Mouse (Mus musculus) retina, embryonic 14.5 days (tissue): ENCODE measurements around the gene Ap1g2.

Experiments
- DNase-seq: peaks from one replicate; pipeline ENCODE4 v3.0.0-alpha.2; 2015; ENCODE audit warnings: low spot score

Ap1g2 gene

GRCm38 (mm10) chr14:55086009-55086514, 20.3 kb downstream of the Ap1g2 start:
- DNase-seq: no peak

GRCm38 (mm10) chr14:55085324-55086008, 20.9 kb downstream of the Ap1g2 start:
- DNase-seq: peak; percentile 77

- no peak for DNase-seq
Measured at GRCm38 (mm10) chr14:55083481-55083880, 22.9 kb downstream of the Ap1g2 start.

GRCm38 (mm10) chr14:55081105-55081504, 25.3 kb downstream of the Ap1g2 start:
- no peak for DNase-seq

DNA sequence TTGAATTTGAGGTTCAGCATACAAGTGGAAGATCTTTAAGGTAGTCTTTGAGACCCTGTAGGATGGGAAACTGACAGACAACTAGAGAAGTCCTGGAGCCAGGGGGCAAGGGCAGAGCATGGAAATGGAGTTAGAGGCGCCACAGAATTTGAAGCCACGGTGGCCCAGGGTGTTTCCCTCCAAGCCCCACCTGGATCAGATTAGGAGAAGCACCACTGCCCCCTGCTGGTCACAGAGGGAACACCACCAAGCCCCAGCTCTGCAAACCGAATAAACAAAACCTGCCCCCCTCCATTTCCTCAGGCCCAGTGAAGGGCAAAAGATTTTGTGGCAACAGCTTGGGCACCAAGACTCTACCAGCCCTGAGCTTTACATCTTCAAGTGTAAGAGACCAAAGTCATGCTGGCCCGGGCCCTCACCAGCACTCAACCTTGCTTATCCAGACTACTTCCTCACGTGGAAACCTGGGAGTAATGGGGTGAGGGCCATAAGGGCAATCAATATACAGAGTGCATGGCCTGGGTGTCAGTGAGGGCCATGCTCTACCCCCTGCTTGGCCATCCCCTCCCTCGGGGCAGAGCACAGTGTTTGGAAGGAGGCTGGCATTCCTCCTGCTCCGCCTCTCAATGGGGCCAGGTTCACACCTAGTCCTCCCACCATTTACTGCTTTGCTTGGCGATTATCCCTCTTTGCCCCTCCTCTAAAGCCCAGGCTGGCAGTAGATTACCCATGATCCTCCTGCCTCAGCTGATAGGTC, 27.0 kb downstream of the Ap1g2 start:
- DNase-seq: peak; percentile 81

GRCm38 (mm10) chr14:55078366-55078989, 27.9 kb downstream of the Ap1g2 start:
- DNase-seq: peak; percentile 27

DNA sequence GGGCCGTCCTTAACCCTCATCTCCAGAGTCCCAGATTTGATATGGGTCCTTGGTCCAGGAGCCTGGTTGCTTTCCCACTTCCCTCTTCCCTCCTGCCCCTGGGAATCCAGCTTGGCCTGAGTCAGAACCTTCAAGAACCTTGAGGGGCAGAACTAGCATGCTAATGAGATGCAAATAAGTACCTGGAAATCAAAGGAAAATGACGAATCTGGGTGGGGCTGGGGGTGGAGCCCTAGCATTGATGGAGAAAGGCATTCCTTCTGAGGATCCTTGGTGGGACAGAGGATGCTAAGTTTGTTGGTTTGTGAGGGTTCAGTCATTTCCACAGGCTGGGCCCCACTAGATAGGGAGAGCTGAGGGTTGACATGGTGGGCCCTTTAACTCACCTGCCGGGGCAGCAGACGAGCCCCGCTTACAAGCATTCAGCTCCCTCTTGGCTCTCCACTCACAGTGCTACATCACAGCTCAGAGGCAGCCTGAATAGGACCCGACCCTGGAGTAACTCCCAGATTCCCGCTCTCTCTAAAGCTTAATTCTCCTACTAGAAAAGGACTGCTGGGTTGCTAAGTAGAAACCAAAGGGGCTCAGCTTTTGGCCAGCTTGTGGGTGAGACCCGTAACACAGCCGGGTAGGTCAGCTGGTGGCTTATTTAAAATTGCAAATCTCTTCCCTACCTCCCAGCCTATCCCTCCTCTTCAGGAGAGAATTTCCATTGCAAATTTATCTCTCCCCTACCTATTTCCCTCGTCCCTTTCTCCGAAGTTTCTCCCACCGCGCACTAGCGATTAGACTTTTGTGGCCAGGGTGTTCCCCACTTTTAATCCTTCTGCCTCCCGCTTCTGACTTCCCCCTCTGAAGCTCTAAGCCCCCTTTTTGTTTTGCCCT, 28.7 kb downstream of the Ap1g2 start:
- no peak for DNase-seq

GRCm38 (mm10) chr14:55076956-55077355, 29.4 kb downstream of the Ap1g2 start:
- DNase-seq: no peak

GRCm38 (mm10) chr14:55076224-55076623, 30.2 kb downstream of the Ap1g2 start:
- DNase-seq: no peak

- DNase-seq: no peak
Measured at GRCm38 (mm10) chr14:55074416-55074815, 32.0 kb downstream of the Ap1g2 start.

DNA sequence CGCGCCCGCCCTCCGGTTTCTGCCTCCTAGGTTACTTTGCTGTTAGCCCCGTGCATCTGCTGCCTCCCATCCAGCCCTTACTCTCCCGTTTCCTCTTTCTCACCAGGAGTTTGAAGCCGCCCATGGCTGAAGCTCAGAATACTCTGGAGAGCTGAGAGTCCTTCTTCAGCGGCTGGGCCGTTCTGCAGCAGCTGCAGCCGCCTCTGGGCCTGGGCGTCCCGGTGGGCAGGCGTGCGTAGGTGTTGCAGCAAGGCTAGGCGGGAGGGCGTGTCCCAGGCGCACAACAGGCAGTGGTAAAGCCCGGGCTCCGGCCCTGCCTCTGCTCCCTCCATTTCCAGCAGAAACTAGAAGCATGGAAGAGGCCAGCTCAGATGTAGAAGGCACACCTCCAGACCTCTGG, 34.6 kb downstream of the Ap1g2 start:
- DNase-seq: no peak

DNA sequence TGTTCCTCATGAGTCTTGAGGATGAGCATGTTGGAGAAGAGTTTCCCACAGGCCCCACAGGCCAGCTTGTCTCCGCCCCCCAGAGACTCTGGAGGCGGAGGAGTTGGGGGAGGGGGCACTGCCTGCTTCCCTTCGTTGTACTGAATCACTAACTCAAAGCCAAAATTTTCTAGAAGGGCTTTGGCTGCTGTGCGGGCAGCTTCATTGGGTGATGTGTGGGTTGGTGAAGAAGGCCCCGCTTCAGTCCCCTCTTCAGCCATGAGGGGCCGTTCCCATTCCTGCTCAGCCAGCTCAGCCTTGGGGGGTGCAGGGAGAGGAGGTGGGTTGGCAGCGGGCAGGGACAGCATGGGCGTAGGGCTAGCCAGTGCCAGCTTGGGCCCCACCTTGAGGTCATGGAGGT, 40.4 kb downstream of the Ap1g2 start:
- no peak for DNase-seq

DNA sequence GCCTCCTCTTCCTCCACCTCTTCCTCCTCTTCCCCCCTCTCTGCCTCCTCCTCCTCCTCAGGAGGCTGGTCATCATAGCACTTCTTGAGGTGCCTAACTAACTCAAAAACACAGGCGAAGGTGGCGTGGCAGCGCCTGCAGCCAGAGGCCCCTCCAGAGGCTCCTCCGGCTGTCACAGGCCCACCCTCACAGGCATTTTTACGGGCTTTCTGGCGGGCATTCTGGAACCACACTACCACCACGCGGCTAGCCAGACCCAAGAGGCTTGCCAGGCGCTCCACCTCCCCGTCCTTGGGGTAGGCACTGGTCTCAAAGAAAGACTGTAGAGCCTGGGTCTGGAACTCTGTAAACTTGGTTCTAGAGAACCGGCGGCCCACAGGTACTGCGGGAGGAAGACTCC, 41.0 kb downstream of the Ap1g2 start:
- DNase-seq: no peak

- DNase-seq: no peak
Measured at GRCm38 (mm10) chr14:55064481-55065370, 41.7 kb downstream of the Ap1g2 start.

GRCm38 (mm10) chr14:55063581-55064381, 42.6 kb downstream of the Ap1g2 start:
- no peak for DNase-seq

DNA sequence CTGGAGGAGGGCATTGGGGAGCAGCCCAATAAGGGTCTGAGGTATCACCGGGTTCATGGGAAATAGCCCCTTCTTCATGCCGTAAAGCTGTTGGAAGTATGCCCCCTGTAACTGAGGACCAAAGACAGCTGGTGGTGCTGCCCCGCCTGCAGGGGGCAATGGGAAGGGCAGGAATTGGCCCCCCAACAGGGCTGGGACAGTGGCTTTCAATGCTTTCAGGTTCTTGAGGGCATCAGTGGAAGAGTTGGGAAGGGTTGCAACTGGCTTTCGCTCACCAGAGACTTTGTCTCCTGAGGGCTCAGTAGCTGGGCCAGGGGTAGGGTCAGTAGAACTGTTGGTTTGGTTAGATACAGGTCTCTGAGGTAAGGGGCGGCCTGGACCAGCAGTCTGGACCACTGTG, 43.3 kb downstream of the Ap1g2 start:
- DNase-seq: no peak

- no peak for DNase-seq
Measured at GRCm38 (mm10) chr14:55062626-55063025, 43.8 kb downstream of the Ap1g2 start.

- DNase-seq: no peak
Measured at GRCm38 (mm10) chr14:55061845-55062244, 44.5 kb downstream of the Ap1g2 start.

GRCm38 (mm10) chr14:55059931-55060330, 46.5 kb downstream of the Ap1g2 start:
- peak; percentile 43 for DNase-seq

GRCm38 (mm10) chr14:55059009-55059408, 47.4 kb downstream of the Ap1g2 start:
- DNase-seq: no peak
